Mouse (Mus musculus): ENCODE measurements around the gene Ksr1. TPM values are rescaled to one million over a fixed set of nuclear protein-coding genes. Genes with fewer than 3 reads are reported as not detected.

The Ksr1 gene
- total and polyA plus RNA-seq, 2 experiments from 2014 or later: 1.9 to 51.3 TPM

GRCm38 (mm10) chr11:79118918-79119377 is 27.3 kb downstream of the Ksr1 start:
- no peaks in the 10 kb centered on the region for H3K27me3 ChIP-seq (ENCODE audit: insufficient read depth, low read length)
- H3K9me3 ChIP-seq (ENCODE audit: low read length): no peaks in the 10 kb centered on the region
- no peak for TF ChIP-seq CTCF (IDR thresholded peaks at IDR 0.05; ENCODE audit: low read depth)

GRCm38 (mm10) chr11:79116665-79117064 is 29.5 kb downstream of the Ksr1 start:
- 12% methylated on average over 9 of the region's 9 CpGs for WGBS
- ATAC-seq: peak; percentile 66
- H3K4me3 ChIP-seq (ENCODE audit: low read length): no peak overlapping the region
- TF ChIP-seq CTCF (IDR thresholded peaks at IDR 0.05; ENCODE audit: low read depth): no peak
- no peak overlapping the region for H3K4me2 ChIP-seq (ENCODE audit: low read depth, low read length)
- H3K36me3 ChIP-seq (ENCODE audit: insufficient read depth, low read length): no peaks in the 10 kb centered on the region
- peaks cover 21% of the 10 kb centered on the region for H3K4me1 ChIP-seq (ENCODE audit: insufficient read depth, low read length)
- no peaks in the 10 kb centered on the region for H3K9me3 ChIP-seq (ENCODE audit: low read length)
- H3K27ac ChIP-seq: peak overlapping the region; percentile 3
- H3K27me3 ChIP-seq (ENCODE audit: insufficient read depth, low read length): no peaks in the 10 kb centered on the region
- DNase-seq (ENCODE audit: low spot score): peak; percentile 77
- no peak overlapping the region for H3K9ac ChIP-seq (replicated peaks; ENCODE audit: low read length)

More at GRCm38 (mm10) chr11:79118918-79119377, 27.3 kb downstream of the Ksr1 start:
- H3K27ac ChIP-seq: no peak overlapping the region
- no peak overlapping the region for H3K4me3 ChIP-seq (ENCODE audit: low read length)
- DNase-seq (ENCODE audit: low spot score): no peak
- peaks cover 14% of the 10 kb centered on the region for H3K4me1 ChIP-seq (ENCODE audit: insufficient read depth, low read length)
- H3K36me3 ChIP-seq (ENCODE audit: insufficient read depth, low read length): no peaks in the 10 kb centered on the region
- no peak overlapping the region for H3K4me2 ChIP-seq (ENCODE audit: low read depth, low read length)
- ATAC-seq: no peak
- WGBS: 62% methylated on average over 5 of the region's 5 CpGs
- H3K9ac ChIP-seq (replicated peaks; ENCODE audit: low read length): no peak overlapping the region

GRCm38 (mm10) chr11:79115659-79116058 is 30.5 kb downstream of the Ksr1 start:
- Histone ChIP-seq H3K27me3 (ENCODE audit: insufficient read depth, low read length) (no peaks in the 10 kb centered on the region), H3K9ac (replicated peaks; ENCODE audit: low read length) (no peak overlapping the region), H3K27ac (no peak overlapping the region), H3K9me3 (ENCODE audit: low read length) (no peaks in the 10 kb centered on the region), H3K4me3 (ENCODE audit: low read length) (no peak overlapping the region), H3K4me1 (ENCODE audit: insufficient read depth, low read length) (peaks cover 21% of the 10 kb centered on the region), H3K4me2 (ENCODE audit: low read depth, low read length) (no peak overlapping the region), H3K36me3 (ENCODE audit: insufficient read depth, low read length) (no peaks in the 10 kb centered on the region)
- no peak for DNase-seq (ENCODE audit: low spot score)
- 57% methylated on average over 8 of the region's 8 CpGs for WGBS
- TF ChIP-seq CTCF (IDR thresholded peaks at IDR 0.05; ENCODE audit: low read depth): no peak
- ATAC-seq: no peak

GRCm38 (mm10) chr11:79114061-79114460 is 32.1 kb downstream of the Ksr1 start:
- Histone ChIP-seq H3K4me3 (ENCODE audit: low read length) (no peak overlapping the region), H3K36me3 (ENCODE audit: insufficient read depth, low read length) (no peaks in the 10 kb centered on the region), H3K9ac (replicated peaks; ENCODE audit: low read length) (no peak overlapping the region), H3K27me3 (ENCODE audit: insufficient read depth, low read length) (no peaks in the 10 kb centered on the region), H3K4me2 (ENCODE audit: low read depth, low read length) (no peak overlapping the region), H3K4me1 (ENCODE audit: insufficient read depth, low read length) (peaks cover 21% of the 10 kb centered on the region), H3K9me3 (ENCODE audit: low read length) (no peaks in the 10 kb centered on the region), H3K27ac (no peak overlapping the region)
- TF ChIP-seq CTCF (IDR thresholded peaks at IDR 0.05; ENCODE audit: low read depth): no peak
- DNase-seq (ENCODE audit: low spot score): no peak
- ATAC-seq: no peak
- 66% methylated on average over 6 of the region's 6 CpGs for WGBS

- ATAC-seq: no peak
- Histone ChIP-seq H3K4me2 (ENCODE audit: low read depth, low read length) (no peak overlapping the region), H3K9ac (replicated peaks; ENCODE audit: low read length) (no peak overlapping the region), H3K27me3 (ENCODE audit: insufficient read depth, low read length) (no peaks in the 10 kb centered on the region), H3K4me3 (ENCODE audit: low read length) (no peak overlapping the region), H3K36me3 (ENCODE audit: insufficient read depth, low read length) (no peaks in the 10 kb centered on the region), H3K9me3 (ENCODE audit: low read length) (no peaks in the 10 kb centered on the region), H3K27ac (no peak overlapping the region), H3K4me1 (ENCODE audit: insufficient read depth, low read length) (peaks cover 21% of the 10 kb centered on the region)
- 82% methylated on average over 4 of the region's 4 CpGs for WGBS
- no peak for TF ChIP-seq CTCF (IDR thresholded peaks at IDR 0.05; ENCODE audit: low read depth)
- no peak for DNase-seq (ENCODE audit: low spot score)
Measured at GRCm38 (mm10) chr11:79113397-79113796, 32.8 kb downstream of the Ksr1 start.

GRCm38 (mm10) chr11:79112559-79113302 is 33.5 kb downstream of the Ksr1 start:
- DNase-seq (ENCODE audit: low spot score) (peak; percentile 18), ATAC-seq (no peak)
- Histone ChIP-seq H3K9me3 (ENCODE audit: low read length) (no peaks in the 10 kb centered on the region), H3K4me3 (ENCODE audit: low read length) (no peak overlapping the region), H3K36me3 (ENCODE audit: insufficient read depth, low read length) (no peaks in the 10 kb centered on the region), H3K4me1 (ENCODE audit: insufficient read depth, low read length) (peaks cover 21% of the 10 kb centered on the region), H3K27me3 (ENCODE audit: insufficient read depth, low read length) (no peaks in the 10 kb centered on the region), H3K4me2 (ENCODE audit: low read depth, low read length) (no peak overlapping the region), H3K9ac (replicated peaks; ENCODE audit: low read length) (no peak overlapping the region), H3K27ac (no peak overlapping the region)
- WGBS: 53% methylated on average over 19 of the region's 19 CpGs
- TF ChIP-seq CTCF (IDR thresholded peaks at IDR 0.05; ENCODE audit: low read depth): peak; percentile 12; the same call in 1 of the 2 replicates

Data from hindbrain, postnatal 0 days (tissue).